Mouse (Mus musculus): Measurements from ENCODE around the gene Ddost.
A peak's percentile ranks its signal among the peaks of the same experiment; 100 is the strongest.

The Ddost gene

GRCm38 (mm10) chr4:138336876-138337275, 32.3 kb downstream of the Ddost start:
- DNase-seq (ENCODE audit: extremely low spot score, low spot score), result no peak

GRCm38 (mm10) chr4:138337341-138337740, 32.8 kb downstream of the Ddost start:
- no peak for DNase-seq (ENCODE audit: extremely low spot score, low spot score)

- peak; percentile 32 for DNase-seq (ENCODE audit: extremely low spot score, low spot score)
Observed at GRCm38 (mm10) chr4:138339963-138340362, 35.4 kb downstream of the Ddost start.

DNA sequence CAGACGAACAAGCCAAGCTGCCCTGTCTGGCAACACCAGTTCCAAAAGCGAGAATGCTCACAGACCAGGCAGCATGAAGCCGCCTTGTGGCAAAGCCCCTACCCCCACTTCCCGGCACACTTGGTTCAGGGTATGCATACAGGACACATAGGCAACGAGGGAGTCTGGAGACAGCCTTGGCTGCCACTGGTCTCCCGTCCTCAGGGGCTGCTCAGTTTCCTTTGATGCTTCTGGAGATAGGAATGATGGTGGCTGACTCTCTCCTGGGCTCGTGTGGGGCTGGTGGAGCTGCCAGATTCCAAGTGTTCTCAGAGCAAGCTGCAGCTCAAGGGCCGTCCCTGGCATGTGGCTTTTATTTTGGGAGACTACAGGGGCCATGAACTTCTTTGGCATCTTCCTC, 36.9 kb downstream of the Ddost start:
- no peak for DNase-seq (ENCODE audit: extremely low spot score, low spot score)

DNA sequence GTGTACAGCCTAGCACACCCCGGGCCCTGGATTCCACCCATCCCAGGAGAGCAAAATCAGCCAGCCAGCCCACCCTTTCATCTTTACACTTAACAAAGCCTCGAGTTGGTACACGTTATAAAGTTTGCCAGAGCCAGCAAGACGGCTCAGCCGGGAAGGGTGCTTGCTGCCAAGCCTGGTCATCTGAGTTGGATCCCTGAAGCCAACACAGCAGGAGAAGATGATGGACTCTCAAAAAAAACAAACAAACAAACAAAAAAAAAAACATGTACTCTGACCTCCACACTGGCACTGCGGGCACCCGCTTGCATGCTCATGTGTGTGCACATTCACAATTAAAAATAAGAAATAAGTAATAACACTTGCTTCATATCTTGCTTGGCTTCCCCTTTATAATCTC, 37.5 kb downstream of the Ddost start:
- no peak for DNase-seq (ENCODE audit: extremely low spot score, low spot score)

- DNase-seq (ENCODE audit: extremely low spot score, low spot score), result no peak
Observed at GRCm38 (mm10) chr4:138342778-138343177, 38.2 kb downstream of the Ddost start.

- no peak for DNase-seq (ENCODE audit: extremely low spot score, low spot score)
Observed at GRCm38 (mm10) chr4:138343341-138343837, 38.9 kb downstream of the Ddost start.

DNA sequence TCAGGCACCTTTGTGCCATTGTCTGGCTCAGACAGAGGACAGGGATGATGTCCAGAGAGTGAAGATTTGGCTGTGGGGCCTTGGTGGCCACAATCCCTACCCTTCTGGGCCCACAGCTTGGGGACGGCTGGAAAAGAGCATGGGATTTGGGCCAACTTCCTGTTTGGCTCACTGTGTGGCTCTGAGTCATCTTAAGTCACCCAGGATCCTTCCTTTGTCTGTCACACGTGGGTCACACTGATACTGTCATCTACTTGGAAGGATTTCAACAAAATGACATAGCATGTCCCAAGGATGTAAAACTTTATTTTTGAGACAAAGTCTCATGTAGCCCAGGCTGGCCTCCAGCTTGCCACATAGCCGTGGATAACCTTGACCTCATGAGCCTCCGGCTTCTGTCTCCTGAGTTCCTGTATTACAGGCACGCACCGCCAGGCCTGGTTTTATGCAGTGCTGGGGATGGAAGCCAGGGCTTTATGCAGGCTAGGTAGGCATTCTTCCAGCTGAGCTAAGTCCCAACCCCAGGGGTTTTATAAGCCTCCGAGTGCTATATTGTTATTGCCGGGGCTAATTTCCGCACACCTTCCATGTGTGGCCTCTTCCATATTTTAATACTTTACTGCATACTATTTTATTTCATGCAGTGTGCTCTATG, 40.5 kb downstream of the Ddost start:
- no peak for DNase-seq (ENCODE audit: extremely low spot score, low spot score)

- no peak for DNase-seq (ENCODE audit: extremely low spot score, low spot score)
Observed at GRCm38 (mm10) chr4:138347280-138347679, 42.8 kb downstream of the Ddost start.

GRCm38 (mm10) chr4:138348716-138349115, 44.2 kb downstream of the Ddost start:
- no peak for DNase-seq (ENCODE audit: extremely low spot score, low spot score)

DNA sequence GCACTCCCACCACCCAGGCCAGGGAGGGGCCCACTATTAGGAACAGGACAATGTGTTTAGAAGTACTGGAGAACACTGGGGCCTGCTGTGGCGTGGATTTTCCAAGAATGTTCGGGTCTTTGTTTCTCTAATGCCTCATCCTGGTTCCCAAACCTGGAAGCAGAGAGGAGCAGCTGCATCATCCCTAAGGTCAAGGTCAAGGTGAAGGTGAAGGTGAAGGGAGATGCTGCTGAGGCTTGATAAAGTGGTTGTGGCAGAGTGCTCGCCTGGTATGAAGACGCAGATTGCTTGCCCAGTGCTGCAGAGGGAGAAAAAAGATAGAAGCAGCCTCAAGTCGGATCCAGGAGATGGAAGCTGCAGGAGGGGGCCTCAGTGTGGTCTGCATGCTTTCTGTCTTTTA, 47.3 kb downstream of the Ddost start:
- DNase-seq (ENCODE audit: extremely low spot score, low spot score), result no peak

DNA sequence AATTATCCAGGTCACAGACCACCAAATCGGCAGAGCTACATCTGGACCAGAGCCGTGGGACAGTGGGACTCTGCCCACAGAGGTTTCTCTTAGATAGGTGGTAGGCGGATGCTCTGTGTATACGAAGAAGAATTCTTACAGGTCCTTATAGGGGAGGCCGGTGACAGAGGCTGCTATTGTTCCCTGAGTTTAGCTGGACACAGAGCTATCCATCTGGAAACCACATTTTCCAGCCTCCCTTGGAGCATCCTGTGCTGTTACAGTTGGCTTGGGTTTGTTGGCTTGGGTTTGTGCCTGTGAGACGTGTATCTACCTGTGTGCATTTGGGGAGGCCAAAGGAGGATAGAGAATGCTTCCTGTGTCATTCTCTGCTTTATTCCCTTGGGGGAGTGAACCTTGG, 48.2 kb downstream of the Ddost start:
- no peak for DNase-seq (ENCODE audit: extremely low spot score, low spot score)

GRCm38 (mm10) chr4:138353438-138354171, 49.1 kb downstream of the Ddost start:
- no peak for DNase-seq (ENCODE audit: extremely low spot score, low spot score)

DNA sequence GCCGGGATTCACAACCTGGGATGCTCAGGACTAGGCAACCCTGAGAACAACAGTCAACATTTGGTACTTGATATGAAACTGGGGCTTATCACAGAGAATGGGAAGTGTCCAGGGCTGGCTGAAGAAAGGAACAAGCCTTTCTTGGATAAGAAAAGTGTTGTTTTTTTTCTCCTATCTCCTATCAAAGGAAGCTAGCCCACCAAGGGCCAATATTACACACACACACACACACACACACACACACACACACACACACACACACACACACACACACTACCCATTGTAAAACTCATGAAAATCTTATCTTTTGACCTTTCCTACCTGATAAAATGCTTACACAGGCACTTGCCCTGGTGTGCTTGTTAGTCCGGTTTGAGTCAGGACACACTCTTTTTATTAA, 51.0 kb downstream of the Ddost start:
- DNase-seq (ENCODE audit: extremely low spot score, low spot score), result no peak

- no peak for DNase-seq (ENCODE audit: extremely low spot score, low spot score)
Observed at GRCm38 (mm10) chr4:138356141-138356540, 51.6 kb downstream of the Ddost start.

DNA sequence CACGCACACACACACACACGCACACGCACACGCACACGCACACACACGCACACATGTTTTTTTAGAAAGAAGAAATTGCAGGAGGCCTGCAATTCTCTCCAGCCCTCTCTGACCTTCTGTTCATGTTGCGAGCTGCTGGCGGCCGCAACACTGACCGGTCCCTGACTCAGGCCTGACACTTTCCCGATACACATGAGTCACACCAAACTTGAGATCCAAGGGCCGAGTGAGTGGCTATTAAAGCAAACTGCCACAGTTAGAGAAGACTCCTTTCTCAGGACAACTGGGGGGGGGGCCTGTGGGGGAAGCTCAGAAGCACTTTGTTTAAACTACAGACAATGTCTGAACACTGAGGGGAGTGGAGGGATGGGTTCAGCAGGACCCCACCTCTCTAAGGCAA, 52.0 kb downstream of the Ddost start:
- DNase-seq (ENCODE audit: extremely low spot score, low spot score), result no peak

DNA sequence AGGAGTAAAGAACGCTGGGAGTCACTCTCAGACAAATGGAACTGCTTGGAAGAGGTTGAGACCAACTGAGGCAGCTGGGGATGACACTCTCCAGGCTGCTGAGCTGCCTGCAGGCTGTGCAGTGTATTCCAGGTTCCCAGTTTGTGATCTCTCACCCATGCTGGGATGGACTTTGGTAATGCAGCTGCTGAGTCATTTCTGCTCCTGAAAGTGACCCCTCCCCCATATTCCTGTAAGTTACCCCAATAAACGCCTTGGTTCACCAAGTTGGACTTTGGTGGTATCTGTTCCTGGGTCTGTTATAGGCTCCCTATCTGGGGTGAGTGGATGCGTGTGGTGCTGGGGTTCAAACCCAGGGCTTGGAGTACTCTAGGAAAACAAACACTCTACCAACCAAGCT, 53.6 kb downstream of the Ddost start:
- no peak for DNase-seq (ENCODE audit: extremely low spot score, low spot score)

- no peak for DNase-seq (ENCODE audit: extremely low spot score, low spot score)
Observed at GRCm38 (mm10) chr4:138361370-138361821, 56.9 kb downstream of the Ddost start.
